Mouse (Mus musculus) layer of hippocampus, postnatal 10 days (tissue): ENCODE data around the gene 1700014D04Rik. TPM values are rescaled to one million over a fixed set of nuclear protein-coding genes. Genes with fewer than 3 reads are reported as not detected.
"Not testable (repeated sequence)": the region's sequence is repeated elsewhere in the genome, so short reads cannot be mapped to it uniquely, and the experiment has no call there.

Source experiments
- DNase-seq, 2 experiments: peaks; one replicate each; pipeline ENCODE4 v3.0.0; 2021; ENCODE audit warnings: low spot score in 2 of 2
- total RNA-seq, 2 experiments: library from RNA; stranded (reverse); gene quantifications; 2 replicates each; pipeline ENCODE4 v1.2.3; 2021

Gene 1700014D04Rik
- total RNA-seq, 2 experiments from 2014 or later, result 0.56 to 1.2 TPM

- DNase-seq, result no peak
Observed at GRCm38 (mm10) chr13:59738455-59738854, 8.1 kb downstream of the 1700014D04Rik start.

DNA sequence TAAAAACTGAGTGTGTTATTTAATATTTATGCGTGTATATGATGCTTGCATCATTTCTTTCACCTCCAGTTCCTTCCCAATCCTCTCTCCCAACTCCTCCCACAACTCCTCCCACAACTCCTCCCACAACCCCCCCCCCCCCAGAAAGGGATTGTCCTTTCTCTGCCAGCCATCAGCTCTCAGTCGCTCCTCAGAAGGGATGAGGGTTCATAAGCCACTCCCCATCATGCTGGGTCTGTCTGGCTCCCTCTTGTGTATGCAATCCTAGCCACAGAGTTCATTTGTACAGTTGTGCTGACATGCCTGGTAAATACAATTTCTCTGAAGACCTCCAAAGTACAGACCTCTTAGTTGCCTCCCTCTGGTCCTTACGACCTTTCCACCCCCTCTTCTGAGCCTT is 11.4 kb downstream of the 1700014D04Rik start:
- no peak for DNase-seq

- not testable (repeated sequence) for DNase-seq
Observed at GRCm38 (mm10) chr13:59734347-59734746, 12.2 kb downstream of the 1700014D04Rik start.

GRCm38 (mm10) chr13:59733936-59734335 is 12.6 kb downstream of the 1700014D04Rik start:
- DNase-seq, result no peak

DNA sequence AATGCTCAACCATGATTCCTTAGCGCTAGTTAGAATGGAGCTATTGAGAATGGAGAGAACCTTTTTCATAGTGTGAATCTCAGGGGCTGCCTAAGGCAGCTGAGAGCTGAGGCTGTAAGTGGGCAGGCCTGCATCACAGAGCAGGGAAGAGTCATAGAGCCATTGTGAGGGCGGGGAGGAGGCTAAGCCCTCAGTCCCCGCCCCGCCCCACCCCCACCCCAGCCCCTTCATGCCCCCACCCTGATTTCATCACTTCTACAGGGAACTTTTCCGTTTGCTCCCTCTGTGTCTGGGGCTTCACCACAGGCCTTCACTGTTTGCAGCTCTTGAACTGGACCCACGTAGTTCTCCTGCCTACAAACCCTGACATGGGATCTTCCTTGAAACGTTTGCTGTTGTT is 14.9 kb downstream of the 1700014D04Rik start, which contains the start of gene Spata31d1d:
Gene Spata31d1d (minus strand): TSS at position 101 of the 400 bp plus-strand sequence.
- DNase-seq, result no peak

- DNase-seq, result peak; percentile 90
Observed at GRCm38 (mm10) chr13:59728378-59729093, 18.0 kb downstream of the 1700014D04Rik start.

GRCm38 (mm10) chr13:59726139-59726867 is 20.2 kb downstream of the 1700014D04Rik start:
- no peak for DNase-seq

- DNase-seq, result not testable (repeated sequence)
Observed at GRCm38 (mm10) chr13:59722089-59722488, 24.5 kb downstream of the 1700014D04Rik start.

GRCm38 (mm10) chr13:59719475-59719874 is 27.1 kb downstream of the 1700014D04Rik start:
- no peak for DNase-seq

DNA sequence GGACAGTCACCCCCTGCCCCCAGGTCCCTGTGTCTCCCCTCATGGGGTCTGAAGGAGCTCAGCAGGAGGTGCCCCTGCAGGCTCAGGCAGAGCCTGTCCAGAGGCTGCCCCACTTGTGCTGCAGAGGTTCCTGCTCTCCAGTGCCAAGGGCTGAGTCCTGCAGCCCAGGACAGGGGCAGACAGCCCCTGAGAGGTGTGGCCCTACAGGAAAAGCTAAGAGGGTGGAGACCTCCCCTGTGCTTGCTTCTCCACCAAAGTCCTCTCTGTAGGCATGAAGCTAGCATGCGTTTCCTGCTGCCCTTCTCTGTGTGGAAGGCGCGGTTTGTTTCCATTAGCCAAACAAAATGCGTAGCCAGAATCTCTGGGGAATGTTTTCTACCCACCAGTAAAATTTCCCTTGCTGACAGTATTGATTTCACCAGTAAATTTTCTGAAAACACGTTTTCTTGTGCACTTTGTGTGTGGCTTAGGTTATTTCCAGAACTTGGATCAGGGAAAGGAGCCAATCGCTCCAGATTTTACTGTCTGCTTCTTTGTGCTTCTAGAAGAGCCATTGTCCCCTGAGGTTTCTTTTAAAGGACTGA is 27.6 kb downstream of the 1700014D04Rik start:
- DNase-seq, result not testable (repeated sequence)

DNA sequence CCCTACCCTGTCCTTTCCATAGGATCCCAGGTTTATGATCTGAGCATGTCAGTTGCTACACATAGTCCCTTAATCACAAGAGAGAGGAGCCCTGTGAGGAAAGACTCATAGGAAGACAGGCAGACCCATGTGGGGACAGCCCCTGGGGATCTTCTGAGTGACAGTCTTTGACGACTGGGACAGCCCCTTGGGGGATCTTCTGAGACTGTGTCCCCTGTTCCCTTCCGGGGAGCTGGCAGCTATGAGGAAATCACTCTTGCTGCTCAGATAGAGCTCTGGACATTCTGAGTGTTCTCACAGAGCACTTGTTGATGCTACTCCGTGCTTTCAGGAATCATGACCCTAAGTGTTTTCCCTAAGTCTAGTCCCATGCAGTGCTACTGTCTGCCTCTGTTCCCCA is 32.8 kb downstream of the 1700014D04Rik start:
- no peak for DNase-seq

DNA sequence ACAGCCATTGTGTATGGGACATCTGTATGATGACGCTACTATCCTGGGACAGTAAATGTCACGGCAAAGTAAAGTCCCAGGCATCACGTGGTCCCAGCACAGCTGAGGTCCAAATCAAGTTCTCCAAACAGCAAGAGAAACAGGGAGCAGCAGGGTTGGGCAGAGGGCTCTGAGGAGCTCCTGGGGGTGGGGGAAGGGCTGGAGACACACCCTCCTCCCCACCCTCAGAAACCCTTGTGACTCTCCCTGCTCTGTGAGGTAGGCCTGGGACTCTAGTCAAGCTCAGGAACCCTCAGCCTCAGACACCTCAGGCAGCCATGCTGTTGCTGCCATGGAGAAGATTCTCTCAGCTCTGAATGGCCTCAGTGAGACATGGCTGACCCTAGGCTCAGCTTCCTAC is 34.6 kb downstream of the 1700014D04Rik start, which contains the start of gene Spata31d1b:
Gene Spata31d1b (plus strand): TSS at position 301 of the 400 bp plus-strand sequence.
- DNase-seq, result not testable (repeated sequence)

DNA sequence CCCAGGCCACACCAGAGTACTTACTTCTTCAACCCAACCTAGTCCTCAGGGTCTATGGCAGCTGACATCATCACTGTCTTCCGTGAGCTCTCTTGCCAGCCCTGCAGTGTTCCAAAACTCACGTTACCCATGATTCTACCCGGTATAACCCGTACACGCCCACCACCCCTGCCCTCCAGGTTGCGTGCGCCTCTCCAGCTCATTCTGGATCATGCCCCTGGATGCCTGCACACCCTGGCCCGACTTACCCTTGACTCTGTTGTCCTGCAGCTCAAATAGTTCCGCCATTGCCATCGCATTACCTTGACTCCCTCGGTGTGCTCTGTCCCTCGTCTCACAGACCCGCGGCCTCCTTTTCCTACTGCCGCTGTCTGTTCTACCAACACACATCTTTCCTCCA is 36.3 kb downstream of the 1700014D04Rik start, which contains the start of gene Spata31d1a:
Gene Spata31d1a (minus strand): TSS at position 101 of the 400 bp plus-strand sequence.
- DNase-seq, result no peak

DNA sequence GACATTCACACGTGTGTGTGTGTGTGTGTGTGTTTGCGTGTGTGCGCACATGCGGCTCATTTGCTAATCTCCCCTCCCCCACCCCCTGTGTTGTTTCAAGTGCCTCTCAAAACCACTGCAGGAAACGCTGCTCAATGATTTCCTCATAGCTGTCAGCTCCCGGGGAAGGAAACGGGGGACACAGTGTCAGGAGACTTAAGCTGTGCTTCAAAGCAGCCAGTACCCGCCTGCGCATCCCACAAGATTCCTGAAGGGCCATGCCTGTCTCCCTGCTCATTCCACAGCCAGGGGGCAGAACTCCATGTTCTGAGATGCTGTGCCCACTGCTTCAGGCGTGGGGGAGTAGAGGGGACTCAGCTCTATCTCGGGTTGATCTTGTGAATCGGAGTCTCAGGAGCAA is 42.0 kb downstream of the 1700014D04Rik start:
- peak; percentile 32 to 35 for DNase-seq

- DNase-seq, result no peak
Observed at GRCm38 (mm10) chr13:59703514-59703913, 43.0 kb downstream of the 1700014D04Rik start.

GRCm38 (mm10) chr13:59700137-59700536 is 46.4 kb downstream of the 1700014D04Rik start:
- not testable (repeated sequence) for DNase-seq

- no peak for DNase-seq
Observed at GRCm38 (mm10) chr13:59699131-59699530, 47.4 kb downstream of the 1700014D04Rik start.

- DNase-seq, result no peak
Observed at GRCm38 (mm10) chr13:59695781-59696180, 50.8 kb downstream of the 1700014D04Rik start.

DNA sequence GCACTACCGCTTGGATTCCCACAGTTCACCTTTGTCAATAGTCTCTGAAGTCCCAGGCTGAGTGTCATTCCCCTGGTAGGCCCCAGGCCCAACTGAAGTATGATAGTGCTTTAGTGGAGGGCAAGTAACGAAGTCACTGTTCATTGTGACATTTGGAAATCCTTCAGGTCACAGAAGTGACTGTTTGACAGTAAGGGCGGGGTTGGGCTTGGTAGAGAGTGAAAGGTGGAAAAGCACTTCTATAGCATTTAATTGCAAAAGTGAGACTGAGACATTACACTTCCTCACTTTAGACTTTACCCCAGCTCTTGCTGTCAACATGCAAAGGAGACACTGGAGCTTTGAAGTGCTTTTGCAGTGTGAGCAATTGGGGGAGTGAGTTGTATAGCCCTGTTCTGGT is 52.5 kb downstream of the 1700014D04Rik start, which contains the start of gene 4921517D22Rik:
Gene 4921517D22Rik (minus strand): TSS at position 101 of the 400 bp plus-strand sequence.
- no peak for DNase-seq

DNA sequence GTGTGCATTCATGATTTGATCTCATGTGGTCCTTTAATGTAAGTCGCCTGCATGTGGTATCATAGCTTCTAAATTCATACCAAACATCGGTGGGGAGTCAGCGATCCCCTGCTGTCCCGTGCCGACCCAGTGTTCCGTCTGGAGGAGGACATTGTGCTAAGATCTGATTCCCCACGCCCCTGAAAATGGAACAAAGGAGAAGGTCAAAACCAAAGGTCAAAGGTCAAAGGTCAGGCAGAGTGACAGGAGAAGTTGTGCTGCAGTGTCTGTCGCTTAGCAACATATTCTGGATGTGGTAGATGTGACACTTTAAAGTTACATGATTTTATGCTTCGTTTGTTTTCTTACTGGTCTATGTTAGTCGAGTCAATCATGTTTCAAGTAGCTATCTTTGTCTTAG is 55.1 kb downstream of the 1700014D04Rik start:
- no peak for DNase-seq
